Mouse (Mus musculus): ENCODE data around the gene Pakap. TPM values are rescaled to one million over a fixed set of nuclear protein-coding genes. Genes with fewer than 3 reads are reported as not detected.

Pakap gene
- polyA plus RNA-seq, 1 experiment from 2014 or later: 10.5 TPM

GRCm38 (mm10) chr4:57801239-57801638 lies 233.3 kb downstream of the Pakap start:
- H3K4me1 ChIP-seq (replicated peaks): peaks cover 8% of the 10 kb centered on the region
- H3K4me2 ChIP-seq: no peak overlapping the region
- no peaks in the 10 kb centered on the region for H3K9me3 ChIP-seq
- ATAC-seq (ENCODE audit: low FRiP score, low read depth): no peak
- 82% methylated on average over 7 of the region's 7 CpGs for WGBS
- no peaks in the 10 kb centered on the region for H3K27me3 ChIP-seq
- no peak overlapping the region for H3K4me3 ChIP-seq
- no peak overlapping the region for H3K9ac ChIP-seq
- no peaks in the 10 kb centered on the region for H3K36me3 ChIP-seq
- no peak overlapping the region for H3K27ac ChIP-seq (replicated peaks)

GRCm38 (mm10) chr4:57801986-57802385 lies 234.0 kb downstream of the Pakap start:
- no peak overlapping the region for H3K27ac ChIP-seq (replicated peaks)
- H3K4me3 ChIP-seq: no peak overlapping the region
- H3K27me3 ChIP-seq: no peaks in the 10 kb centered on the region
- H3K9ac ChIP-seq: no peak overlapping the region
- ATAC-seq (ENCODE audit: low FRiP score, low read depth): no peak
- peaks cover 8% of the 10 kb centered on the region for H3K4me1 ChIP-seq (replicated peaks)
- WGBS: 91% methylated on average over 5 of the region's 5 CpGs
- no peaks in the 10 kb centered on the region for H3K36me3 ChIP-seq
- H3K4me2 ChIP-seq: no peak overlapping the region
- no peaks in the 10 kb centered on the region for H3K9me3 ChIP-seq

- Histone ChIP-seq H3K36me3 (no peaks in the 10 kb centered on the region), H3K4me2 (no peak overlapping the region), H3K27me3 (no peaks in the 10 kb centered on the region), H3K9me3 (no peaks in the 10 kb centered on the region), H3K9ac (no peak overlapping the region), H3K27ac (replicated peaks) (no peak overlapping the region), H3K4me3 (no peak overlapping the region), H3K4me1 (replicated peaks) (peaks cover 8% of the 10 kb centered on the region)
- no peak for ATAC-seq (ENCODE audit: low FRiP score, low read depth)
- 89% methylated on average over 3 of the region's 3 CpGs for WGBS
Observed at GRCm38 (mm10) chr4:57802411-57802810, 234.4 kb downstream of the Pakap start.

- ATAC-seq (ENCODE audit: low FRiP score, low read depth): no peak
- Histone ChIP-seq H3K9ac (no peak overlapping the region), H3K27ac (replicated peaks) (no peak overlapping the region), H3K4me2 (no peak overlapping the region), H3K27me3 (no peaks in the 10 kb centered on the region), H3K9me3 (no peaks in the 10 kb centered on the region), H3K36me3 (no peaks in the 10 kb centered on the region), H3K4me3 (no peak overlapping the region), H3K4me1 (replicated peaks) (no peaks in the 10 kb centered on the region)
- 82% methylated on average over 6 of the region's 6 CpGs for WGBS
Observed at GRCm38 (mm10) chr4:57804902-57805301, 236.9 kb downstream of the Pakap start.

DNA sequence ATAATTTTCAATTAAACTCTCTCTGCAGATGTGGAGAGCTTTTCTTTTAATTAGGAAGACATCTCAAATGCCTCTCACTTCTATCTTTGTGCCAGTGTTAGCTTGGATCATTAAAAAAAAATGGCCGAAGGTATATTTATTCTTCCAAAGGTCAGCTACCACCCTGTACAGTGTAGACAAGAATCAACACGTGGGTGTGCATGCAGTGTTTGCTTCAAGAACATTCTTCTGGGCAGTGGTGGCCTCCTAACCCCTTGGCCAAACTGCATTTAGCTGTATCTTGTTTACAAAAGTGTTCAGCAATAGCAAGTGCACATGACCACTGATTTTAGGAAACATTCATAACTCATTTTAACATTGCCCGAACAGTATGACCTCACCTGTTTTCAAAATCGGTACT lies 241.5 kb downstream of the Pakap start:
- no peaks in the 10 kb centered on the region for H3K4me1 ChIP-seq (replicated peaks)
- no peak overlapping the region for H3K9ac ChIP-seq
- H3K27ac ChIP-seq (replicated peaks): no peak overlapping the region
- H3K36me3 ChIP-seq: no peaks in the 10 kb centered on the region
- H3K27me3 ChIP-seq: no peaks in the 10 kb centered on the region
- no peak for ATAC-seq (ENCODE audit: low FRiP score, low read depth)
- H3K4me3 ChIP-seq: no peak overlapping the region
- no peaks in the 10 kb centered on the region for H3K9me3 ChIP-seq
- no peak overlapping the region for H3K4me2 ChIP-seq
- 89% methylated on average over 4 of the region's 4 CpGs for WGBS

DNA sequence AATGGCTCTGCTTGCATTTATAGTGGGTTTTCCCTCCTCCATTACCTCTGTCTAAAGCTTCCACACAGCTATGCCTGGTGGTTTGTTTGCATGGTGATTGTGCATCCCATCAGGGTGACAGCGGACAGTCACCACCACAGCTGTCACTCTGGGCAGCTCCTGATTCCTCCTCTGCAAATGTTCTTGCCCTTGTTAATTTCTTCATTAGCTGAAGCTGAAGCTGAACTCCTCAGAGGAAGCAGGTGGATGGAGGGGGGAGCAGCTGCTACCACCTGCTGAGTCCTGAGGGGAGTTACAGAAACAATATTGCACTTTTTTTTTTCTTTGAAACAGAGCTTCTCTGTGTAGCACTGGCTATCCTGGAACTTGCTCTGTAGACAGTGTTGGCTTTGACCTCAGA lies 244.1 kb downstream of the Pakap start:
- ATAC-seq (ENCODE audit: low FRiP score, low read depth): no peak
- Histone ChIP-seq H3K27ac (replicated peaks) (no peak overlapping the region), H3K9ac (no peak overlapping the region), H3K27me3 (no peaks in the 10 kb centered on the region), H3K4me1 (replicated peaks) (no peaks in the 10 kb centered on the region), H3K4me2 (no peak overlapping the region), H3K4me3 (no peak overlapping the region), H3K9me3 (no peaks in the 10 kb centered on the region), H3K36me3 (no peaks in the 10 kb centered on the region)
- 68% methylated on average over 1 of the region's 1 CpGs for WGBS

DNA sequence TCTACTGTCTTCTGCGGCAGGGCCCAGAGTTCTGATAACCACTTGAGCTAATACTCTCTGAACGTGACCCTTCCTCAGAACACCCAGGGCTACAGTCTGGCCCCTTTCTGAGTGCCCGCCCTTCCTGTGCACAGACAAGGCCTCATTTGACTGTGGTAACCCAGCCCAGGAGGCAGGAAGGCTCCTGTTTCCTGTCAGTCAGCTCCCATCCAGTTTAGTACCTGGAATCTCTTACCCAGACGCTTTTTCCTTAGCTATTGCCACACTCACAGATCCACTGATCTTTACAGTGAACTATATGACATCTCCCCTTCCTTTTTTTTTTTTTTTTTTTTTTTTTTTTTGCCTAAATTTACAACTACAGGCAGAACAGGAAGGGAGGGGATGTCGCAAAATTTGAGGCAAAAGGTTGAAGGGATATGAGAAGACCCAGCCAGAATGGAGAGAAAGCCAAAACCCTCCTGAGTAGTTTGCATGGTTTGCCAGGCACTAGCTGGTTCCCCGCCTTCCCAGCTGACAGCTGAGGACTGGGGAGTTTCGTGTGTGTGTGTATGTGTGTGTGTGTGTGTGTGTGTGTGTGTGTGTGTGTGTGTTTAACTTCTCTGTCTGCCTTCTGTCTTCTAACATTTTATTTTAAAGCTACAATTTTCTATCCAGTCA lies 245.1 kb downstream of the Pakap start:
- Histone ChIP-seq H3K27ac (replicated peaks) (peak overlapping the region; percentile 42; the same call in 1 of the 2 replicates), H3K9me3 (no peaks in the 10 kb centered on the region), H3K27me3 (no peaks in the 10 kb centered on the region), H3K36me3 (no peaks in the 10 kb centered on the region), H3K4me1 (replicated peaks) (no peaks in the 10 kb centered on the region), H3K4me2 (no peak overlapping the region), H3K4me3 (no peak overlapping the region), H3K9ac (no peak overlapping the region)
- ATAC-seq (ENCODE audit: low FRiP score, low read depth): no peak
- WGBS: 68% methylated on average over 7 of the region's 7 CpGs

DNA sequence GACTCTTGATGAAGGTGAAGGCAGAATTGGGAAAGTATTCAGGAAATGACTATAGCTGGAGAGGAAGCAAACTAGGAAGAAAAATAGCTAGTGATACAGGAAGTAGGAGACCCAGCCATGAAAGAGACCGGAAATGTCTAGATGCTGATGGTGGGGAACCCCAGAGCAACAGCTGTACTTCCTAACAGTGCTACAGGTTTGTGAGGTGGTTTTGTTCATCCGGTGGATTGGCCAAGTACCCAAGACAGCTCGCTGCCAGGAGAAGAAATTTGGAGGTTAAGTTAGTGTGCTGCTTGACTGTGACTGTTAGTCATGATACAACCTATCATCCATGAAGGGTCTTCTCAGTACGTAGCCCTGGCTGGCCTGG lies 245.6 kb downstream of the Pakap start:
- 86% methylated on average over 4 of the region's 4 CpGs for WGBS
- Histone ChIP-seq H3K9ac (no peak overlapping the region), H3K9me3 (no peaks in the 10 kb centered on the region), H3K27me3 (no peaks in the 10 kb centered on the region), H3K4me3 (no peak overlapping the region), H3K36me3 (no peaks in the 10 kb centered on the region), H3K4me2 (no peak overlapping the region), H3K4me1 (replicated peaks) (no peaks in the 10 kb centered on the region), H3K27ac (replicated peaks) (no peak overlapping the region; the same call in 1 of the 2 replicates)
- no peak for ATAC-seq (ENCODE audit: low FRiP score, low read depth)

GRCm38 (mm10) chr4:57815355-57815754 lies 247.4 kb downstream of the Pakap start:
- ATAC-seq (ENCODE audit: low FRiP score, low read depth): no peak
- WGBS: 82% methylated on average over 2 of the region's 2 CpGs
- no peak overlapping the region for H3K9ac ChIP-seq
- H3K4me1 ChIP-seq (replicated peaks): no peaks in the 10 kb centered on the region
- H3K4me3 ChIP-seq: no peak overlapping the region
- no peaks in the 10 kb centered on the region for H3K36me3 ChIP-seq
- H3K9me3 ChIP-seq: no peaks in the 10 kb centered on the region
- no peak overlapping the region for H3K4me2 ChIP-seq
- no peaks in the 10 kb centered on the region for H3K27me3 ChIP-seq
- H3K27ac ChIP-seq (replicated peaks): no peak overlapping the region

GRCm38 (mm10) chr4:57816146-57816545 lies 248.2 kb downstream of the Pakap start:
- Histone ChIP-seq H3K27me3 (no peaks in the 10 kb centered on the region), H3K4me1 (replicated peaks) (no peaks in the 10 kb centered on the region; the same call in 1 of the 2 replicates), H3K9me3 (no peaks in the 10 kb centered on the region), H3K27ac (replicated peaks) (no peak overlapping the region), H3K4me2 (no peak overlapping the region), H3K9ac (no peak overlapping the region), H3K36me3 (no peaks in the 10 kb centered on the region), H3K4me3 (no peak overlapping the region)
- ATAC-seq (ENCODE audit: low FRiP score, low read depth): no peak
- 94% methylated on average over 8 of the region's 8 CpGs for WGBS

GRCm38 (mm10) chr4:57820839-57821374 lies 252.9 kb downstream of the Pakap start:
- H3K9ac ChIP-seq: no peak overlapping the region
- ATAC-seq (ENCODE audit: low FRiP score, low read depth): no peak
- WGBS: 89% methylated on average over 24 of the region's 24 CpGs

GRCm38 (mm10) chr4:57821556-57822356 lies 253.8 kb downstream of the Pakap start:
- Histone ChIP-seq H3K4me1 (replicated peaks) (peaks cover 36% of the 10 kb centered on the region), H3K36me3 (no peaks in the 10 kb centered on the region), H3K4me2 (peak overlapping the region; percentile 41), H3K9ac (no peak overlapping the region), H3K27ac (replicated peaks) (peak overlapping the region; percentile 49), H3K9me3 (no peaks in the 10 kb centered on the region), H3K27me3 (no peaks in the 10 kb centered on the region), H3K4me3 (peak overlapping the region; percentile 9)
- WGBS: 4% methylated on average over 11 of the region's 11 CpGs
- peak; percentile 77 for ATAC-seq (ENCODE audit: low FRiP score, low read depth)

More at GRCm38 (mm10) chr4:57820839-57821374, 252.9 kb downstream of the Pakap start:
- Histone ChIP-seq H3K27ac (replicated peaks) (no peak overlapping the region), H3K9me3 (no peaks in the 10 kb centered on the region), H3K4me2 (no peak overlapping the region), H3K4me3 (no peak overlapping the region), H3K27me3 (no peaks in the 10 kb centered on the region), H3K4me1 (replicated peaks) (peaks cover 36% of the 10 kb centered on the region), H3K36me3 (no peaks in the 10 kb centered on the region)
